Mouse (Mus musculus): ENCODE measurements around the gene Fxyd3. TPM values are rescaled to one million over a fixed set of nuclear protein-coding genes. Genes with fewer than 3 reads are reported as not detected.

The Fxyd3 gene
- total RNA-seq, 2 experiments from 2014 or later, result 1.7 TPM; not detected in 1

- DNase-seq (ENCODE audit: low spot score in 2 of 2), result no peak
- peak overlapping the region; percentile 54 for H3K4me3 ChIP-seq
- peak overlapping the region; percentile 1; the same call in 1 of the 2 replicates for H3K27ac ChIP-seq
- TF ChIP-seq CTCF (conservative IDR thresholded peaks at IDR 0.05), result no peak
Measured at GRCm38 (mm10) chr7:31049846-31050281, 26.6 kb downstream of the Fxyd3 start.

GRCm38 (mm10) chr7:31049135-31049845 lies 27.2 kb downstream of the Fxyd3 start:
- DNase-seq (ENCODE audit: low spot score in 2 of 2), result no peak
- Histone ChIP-seq H3K4me3 (peak overlapping the region; percentile 54), H3K27ac (peak overlapping the region; percentile 1; the same call in 1 of the 2 replicates)
- peak; percentile 45 for TF ChIP-seq CTCF (conservative IDR thresholded peaks at IDR 0.05)

DNA sequence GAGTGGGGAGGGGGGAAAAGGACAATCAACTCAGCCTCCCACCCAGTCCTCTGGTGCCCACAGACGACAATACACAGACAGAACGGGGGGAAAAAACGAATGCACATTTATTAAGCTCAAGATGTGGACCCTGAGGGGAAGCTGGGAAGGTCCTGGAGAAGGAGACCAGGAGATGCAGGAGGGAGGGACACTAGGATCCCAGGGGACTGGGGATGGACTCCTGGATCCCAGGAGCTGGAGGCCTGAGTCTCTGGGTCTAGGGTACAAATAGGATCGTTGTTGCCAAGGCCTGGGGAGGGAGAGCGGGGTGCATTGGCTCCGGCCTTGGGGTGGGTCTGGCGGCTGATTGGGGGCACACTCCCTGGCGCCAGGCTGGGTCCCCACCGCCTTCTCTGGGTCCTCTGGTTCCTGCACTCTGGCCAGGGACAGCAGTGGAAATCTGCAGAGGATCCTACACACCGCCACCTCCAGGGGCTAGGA lies 34.0 kb downstream of the Fxyd3 start, which contains the start of gene Fxyd5:
Fxyd5 (minus strand) TSS at position 51 of the 480 bp plus-strand sequence.
- no peak for DNase-seq (ENCODE audit: low spot score in 2 of 2)
- H3K27ac ChIP-seq, result peak within 1 kb of the TSS; percentile 52; the same call in 1 of the 2 replicates
- no peak for TF ChIP-seq CTCF (conservative IDR thresholded peaks at IDR 0.05)
- H3K4me3 ChIP-seq, result peak within 1 kb of the TSS; percentile 35

DNA sequence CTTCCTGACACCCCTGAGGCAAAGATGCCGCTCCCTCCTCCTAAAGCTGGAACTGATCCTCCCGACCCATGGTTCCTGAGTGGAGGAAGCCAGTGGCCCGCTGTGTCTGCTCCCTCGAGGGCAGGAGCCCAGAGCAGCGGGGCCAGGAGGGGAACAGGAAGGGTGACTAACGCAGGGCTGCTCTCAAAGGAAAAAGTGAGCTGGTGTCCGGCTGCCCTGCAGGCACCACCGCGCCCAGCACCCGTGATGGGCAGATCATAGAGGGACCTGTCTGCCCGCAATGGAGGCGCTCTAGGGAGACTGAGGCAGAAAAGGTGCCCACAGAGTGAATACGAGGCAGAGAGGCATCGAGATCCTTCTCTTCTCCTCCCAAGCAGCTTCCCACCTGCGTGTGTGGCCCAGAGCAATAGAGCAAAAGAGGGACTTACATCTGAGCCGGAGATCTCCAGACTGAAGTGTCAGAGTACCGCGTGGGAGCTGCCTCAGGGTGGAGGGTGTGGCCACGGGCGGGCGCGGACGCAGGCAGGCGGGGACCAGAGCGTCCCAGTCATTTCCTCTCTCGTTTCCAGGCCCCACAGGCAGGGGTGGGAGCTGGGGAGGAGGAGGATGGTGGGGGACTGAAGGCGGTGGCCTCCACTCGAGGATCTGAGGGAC lies 34.7 kb downstream of the Fxyd3 start:
- H3K27ac ChIP-seq, result peak overlapping the region; percentile 52; the same call in 1 of the 2 replicates
- DNase-seq (ENCODE audit: low spot score in 2 of 2), result no peak
- peak overlapping the region; percentile 35 for H3K4me3 ChIP-seq
- TF ChIP-seq CTCF (conservative IDR thresholded peaks at IDR 0.05), result no peak

GRCm38 (mm10) chr7:31041023-31041407 lies 35.5 kb downstream of the Fxyd3 start:
- Histone ChIP-seq H3K4me3 (no peak overlapping the region; the same call in 1 of the 2 replicates), H3K27ac (no peak overlapping the region)
- TF ChIP-seq CTCF (conservative IDR thresholded peaks at IDR 0.05), result no peak
- no peak for DNase-seq (ENCODE audit: low spot score in 2 of 2)

- H3K4me3 ChIP-seq, result no peak overlapping the region
- no peak for DNase-seq (ENCODE audit: low spot score in 2 of 2)
- no peak overlapping the region for H3K27ac ChIP-seq
- no peak for TF ChIP-seq CTCF (conservative IDR thresholded peaks at IDR 0.05)
Measured at GRCm38 (mm10) chr7:31040281-31041022, 36.1 kb downstream of the Fxyd3 start.

GRCm38 (mm10) chr7:31039011-31039410 lies 37.5 kb downstream of the Fxyd3 start:
- TF ChIP-seq CTCF (conservative IDR thresholded peaks at IDR 0.05), result no peak
- DNase-seq (ENCODE audit: low spot score in 2 of 2), result no peak
- Histone ChIP-seq H3K4me3 (no peak overlapping the region), H3K27ac (no peak overlapping the region)

- H3K4me3 ChIP-seq, result no peak overlapping the region
- TF ChIP-seq CTCF (conservative IDR thresholded peaks at IDR 0.05), result no peak
- no peak for DNase-seq (ENCODE audit: low spot score in 2 of 2)
- no peak overlapping the region for H3K27ac ChIP-seq
Measured at GRCm38 (mm10) chr7:31037675-31038074, 38.8 kb downstream of the Fxyd3 start.

DNA sequence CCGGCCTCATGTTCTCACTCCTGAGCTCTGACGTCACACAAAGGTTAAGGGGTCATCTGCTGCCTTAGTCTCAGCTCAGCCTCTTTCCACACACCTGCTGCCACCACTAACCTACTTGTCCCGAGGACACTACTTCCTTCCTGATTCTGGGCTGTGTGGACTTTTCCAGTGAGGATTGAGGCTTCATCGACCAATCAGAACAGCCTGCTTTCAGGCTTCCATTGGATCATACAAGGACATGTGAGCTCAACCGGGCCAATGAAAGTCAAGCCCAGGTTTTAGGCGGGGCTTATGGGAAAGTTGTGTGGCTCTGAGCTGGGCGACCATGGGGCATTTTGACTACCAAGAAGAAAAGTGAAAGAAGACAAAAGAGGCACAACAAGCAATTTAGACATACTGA lies 39.6 kb downstream of the Fxyd3 start:
- no peak for DNase-seq (ENCODE audit: low spot score in 2 of 2)
- H3K4me3 ChIP-seq, result no peak overlapping the region
- no peak for TF ChIP-seq CTCF (conservative IDR thresholded peaks at IDR 0.05)
- H3K27ac ChIP-seq, result no peak overlapping the region

GRCm38 (mm10) chr7:31035291-31035690 lies 41.2 kb downstream of the Fxyd3 start:
- TF ChIP-seq CTCF (conservative IDR thresholded peaks at IDR 0.05), result no peak
- H3K4me3 ChIP-seq, result no peak overlapping the region
- no peak for DNase-seq (ENCODE audit: low spot score in 2 of 2)

GRCm38 (mm10) chr7:31034789-31035188 lies 41.7 kb downstream of the Fxyd3 start:
- H3K27ac ChIP-seq, result no peak overlapping the region
- peak; percentile 65 for TF ChIP-seq CTCF (conservative IDR thresholded peaks at IDR 0.05)
- H3K4me3 ChIP-seq, result no peak overlapping the region
- no peak for DNase-seq (ENCODE audit: low spot score in 2 of 2)

More at GRCm38 (mm10) chr7:31035291-31035690, 41.2 kb downstream of the Fxyd3 start:
- H3K27ac ChIP-seq, result no peak overlapping the region

- no peak for TF ChIP-seq CTCF (conservative IDR thresholded peaks at IDR 0.05)
Measured at GRCm38 (mm10) chr7:31033409-31034165, 42.9 kb downstream of the Fxyd3 start.

More at GRCm38 (mm10) chr7:31033409-31034165, 42.9 kb downstream of the Fxyd3 start:
- Histone ChIP-seq H3K27ac (no peak overlapping the region), H3K4me3 (no peak overlapping the region)
- DNase-seq (ENCODE audit: low spot score in 2 of 2), result no peak
